Mouse (Mus musculus) CH12.LX (cell line): Measurements from ENCODE around the gene Rab14. TPM values are rescaled to one million over a fixed set of nuclear protein-coding genes. Genes with fewer than 3 reads are reported as not detected.

Experiments
- DNase-seq: peaks from one replicate; pipeline ENCODE4 v3.0.0-alpha.2; 2013; ENCODE audit errors: extremely low read depth
- H3K27ac ChIP-seq: 2 replicates; pipeline ENCODE4 v1.5.1; 2012; ENCODE audit warnings: low read depth, mild to moderate bottlenecking, control low read depth, moderate library complexity; ENCODE audit not compliant: insufficient read depth
- H3K27me3 ChIP-seq: replicated peaks from 2 replicates; pipeline ENCODE3; 2012; ENCODE audit warnings: inconsistent platforms
- H3K36me3 ChIP-seq, 2 experiments: replicated peaks in 1 of 2; 2 replicates each; pipeline versions ENCODE3 to v1.6.1; 2012; ENCODE audit warnings: inconsistent platforms in 1 of 2, low read length in 1 of 2, mild to moderate bottlenecking in 1 of 2, mixed read lengths in 1 of 2, moderate library complexity in 1 of 2; ENCODE audit not compliant: control insufficient read depth in 1 of 2, insufficient read depth in 1 of 2
- H3K4me1 ChIP-seq, 2 experiments: 2 replicates each; pipeline ENCODE4 v1.6.1; 2012; ENCODE audit warnings: inconsistent platforms in 1 of 2, moderate library complexity in 1 of 2; ENCODE audit not compliant: insufficient read depth in 2 of 2, control insufficient read depth in 1 of 2
- H3K4me2 ChIP-seq: 2 replicates; pipeline ENCODE4 v1.6.1; 2012; ENCODE audit warnings: low read depth, mild to moderate bottlenecking, control low read depth; ENCODE audit not compliant: poor library complexity, insufficient read depth, severe bottlenecking
- H3K4me3 ChIP-seq, 3 experiments: fragments of 150-350 bp in 1 of 3; sonication (generic) in 1 of 3; replicated peaks in 1 of 3; 2 replicates each; pipeline versions ENCODE3 to v1.5.1; 2011 to 2012; ENCODE audit warnings: low read depth in 2 of 3, low read length in 2 of 3, mild to moderate bottlenecking in 2 of 3, moderate library complexity in 2 of 3, control low read depth in 1 of 3, improper control_type of control experiment in 1 of 3, inconsistent platforms in 1 of 3, mixed read lengths in 1 of 3; ENCODE audit not compliant: poor library complexity in 1 of 3
- H3K79me2 ChIP-seq: replicated peaks from 2 replicates; pipeline ENCODE4 v1.6.1; 2012; ENCODE audit warnings: mild to moderate bottlenecking, moderate library complexity; ENCODE audit not compliant: control insufficient read depth, poor library complexity, insufficient read depth, severe bottlenecking; ENCODE audit errors: extremely low read depth
- H3K9ac ChIP-seq: 2 replicates; pipeline ENCODE4 v1.6.1; 2012; ENCODE audit warnings: low read depth, mild to moderate bottlenecking, control low read depth, moderate library complexity; ENCODE audit not compliant: insufficient read depth
- H3K9me3 ChIP-seq: replicated peaks from 2 replicates; pipeline ENCODE3; 2012; ENCODE audit warnings: low read length, inconsistent platforms, mixed read lengths
- BHLHE40 ChIP-seq: IDR thresholded peaks from 2 replicates; pipeline ENCODE4 v1.6.1; 2011; ENCODE audit warnings: mild to moderate bottlenecking, low read depth, low read length, improper control_type of control experiment
- CHD1 ChIP-seq: IDR thresholded peaks from 2 replicates; pipeline ENCODE4 v1.6.1; 2012; ENCODE audit warnings: low read depth, low read length, improper control_type of control experiment, inconsistent platforms
- GABPA ChIP-seq: IDR thresholded peaks from 2 replicates; pipeline ENCODE4 v1.6.1; 2012; ENCODE audit warnings: low read depth, low read length, improper control_type of control experiment, inconsistent platforms; ENCODE audit not compliant: insufficient replicate concordance
- IRF4 ChIP-seq: IDR thresholded peaks from 2 replicates; pipeline ENCODE4 v1.6.1; 2014; ENCODE audit warnings: low read depth, mild to moderate bottlenecking, inconsistent platforms, low read length, improper control_type of control experiment
- JUN ChIP-seq: IDR thresholded peaks from 2 replicates; pipeline ENCODE4 v1.6.1; 2011; ENCODE audit warnings: low read depth, mild to moderate bottlenecking, low read length, improper control_type of control experiment, moderate library complexity; ENCODE audit not compliant: insufficient read depth
- JUND ChIP-seq: conservative IDR thresholded peaks from 2 replicates; pipeline ENCODE4 v1.6.1; 2011; ENCODE audit warnings: low read depth, low read length, improper control_type of control experiment
- MAFK ChIP-seq: IDR thresholded peaks from 2 replicates; pipeline ENCODE4 v1.6.1; 2011; ENCODE audit warnings: low read length, improper control_type of control experiment; ENCODE audit not compliant: insufficient replicate concordance
- MAX ChIP-seq: IDR thresholded peaks from 2 replicates; pipeline ENCODE4 v1.6.1; 2011; ENCODE audit warnings: low read length, improper control_type of control experiment
- MAZ ChIP-seq: IDR thresholded peaks from 2 replicates; pipeline ENCODE4 v1.6.1; 2012; ENCODE audit warnings: low read depth, mild to moderate bottlenecking, inconsistent platforms, low read length, improper control_type of control experiment, moderate library complexity
- MEF2A ChIP-seq: IDR thresholded peaks from 2 replicates; pipeline ENCODE4 v1.6.1; 2014; ENCODE audit warnings: low read depth, mild to moderate bottlenecking, inconsistent platforms, low read length, improper control_type of control experiment, borderline replicate concordance
- SMC3 ChIP-seq: IDR thresholded peaks from 2 replicates; pipeline ENCODE4 v1.6.1; 2011; ENCODE audit warnings: low read depth, low read length, improper control_type of control experiment
- TBP ChIP-seq: conservative IDR thresholded peaks from 2 replicates; pipeline ENCODE4 v1.6.1; 2011; ENCODE audit warnings: low read depth, low read length, improper control_type of control experiment
- USF1 ChIP-seq: IDR thresholded peaks from 2 replicates; pipeline ENCODE4 v1.6.1; 2014; ENCODE audit warnings: low read depth, mild to moderate bottlenecking, inconsistent platforms, low read length, improper control_type of control experiment
- ZNF384 ChIP-seq: IDR thresholded peaks from 2 replicates; pipeline ENCODE4 v1.6.1; 2012; ENCODE audit warnings: low read depth, low read length, improper control_type of control experiment, inconsistent platforms
- dilution Hi-C: fragments of 300-500 bp; cut with MboI; formaldehyde crosslinking; loops from 2 replicates; pipeline ENCODE4 v1.14.3; 2020; ENCODE audit warnings: low sequenced_read_pairs; ENCODE audit not compliant: extremely low pct_unique_long_range_greater_than_20kb, extremely low pct_ligation_motif_present
- in situ Hi-C: fragments of 300-500 bp; cut with MboI; formaldehyde crosslinking; loops from 3 replicates; pipeline ENCODE4 v1.14.3; 2019; ENCODE audit warnings: low sequenced_read_pairs, low pct_ligation_motif_present, low pct_unique_long_range_greater_than_20kb, mixed read lengths
- polyA plus RNA-seq: library from polyadenylated mRNA; unstranded; fragments of >175 nt; gene quantifications from 2 replicates; pipeline ENCODE4 v1.2.1, GENCODE M21; 2012; ENCODE audit warnings: low read depth; ENCODE audit not compliant: insufficient read length
- total RNA-seq, 2 experiments: library from RNA; depleted of rRNA; stranded (reverse); fragments of 300-350 nt in 1 of 2; fragments of >200 nt in 1 of 2; gene quantifications; 2 replicates each; pipeline ENCODE4 v1.2.3; 2012 to 2014

Gene Rab14
- total and polyA plus RNA-seq, 3 experiments: 26.8 to 94.4 (median 66.2) TPM

- TF ChIP-seq ZNF384 (no peak), MAX (no peak), JUND (no peak), CHD1 (no peak), USF1 (no peak), MAFK (no peak), SMC3 (no peak), BHLHE40 (no peak), MEF2A (no peak), TBP (no peak)
- H3K4me1 ChIP-seq: peaks cover 17 to 51% of the 10 kb centered on the region in 2 experiments
- in situ Hi-C loops: no loop called here
These were observed 31.0 kb upstream of the Rab14 start for GRCm38 (mm10) chr2:35231871-35232270.

GRCm38 (mm10) chr2:35230215-35230614, 29.3 kb upstream of the Rab14 start:
- H3K27me3 ChIP-seq: no peaks in the 10 kb centered on the region
- TF ChIP-seq IRF4 (no peak), MAZ (no peak), GABPA (no peak), MAFK (no peak), JUN (no peak)
- peaks cover 15 to 41% of the 10 kb centered on the region in 2 experiments for H3K4me1 ChIP-seq
- no peak overlapping the region for H3K9ac ChIP-seq
- H3K27ac ChIP-seq: no peak overlapping the region
- dilution Hi-C loops: no loop called here
- no peaks in the 10 kb centered on the region for H3K36me3 ChIP-seq
- no peaks in the 10 kb centered on the region for H3K9me3 ChIP-seq
- H3K79me2 ChIP-seq: no peaks in the 10 kb centered on the region
- H3K4me2 ChIP-seq: no peak overlapping the region
- in situ Hi-C loops: no loop called here
- H3K4me3 ChIP-seq: no peak overlapping the region
- no peak for DNase-seq

More at GRCm38 (mm10) chr2:35231871-35232270, 31.0 kb upstream of the Rab14 start:
- no peaks in the 10 kb centered on the region for H3K36me3 ChIP-seq
- no peak overlapping the region for H3K4me3 ChIP-seq
- dilution Hi-C loops: no loop called here
- H3K27ac ChIP-seq: no peak overlapping the region
- no peaks in the 10 kb centered on the region for H3K79me2 ChIP-seq
- DNase-seq: no peak
- H3K4me2 ChIP-seq: peak overlapping the region; percentile 90; the same call in 1 of the 2 replicates
- no peaks in the 10 kb centered on the region for H3K27me3 ChIP-seq
- H3K9me3 ChIP-seq: no peaks in the 10 kb centered on the region
- H3K9ac ChIP-seq: no peak overlapping the region
